Mouse (Mus musculus): ENCODE measurements at regions not wholly inside any gene's neighbourhood (a gene's known extent, or its start where the extent isn't known, plus 50 kb on each side); places are given as distances from the start of the nearest gene placed in this dataset.

DNA sequence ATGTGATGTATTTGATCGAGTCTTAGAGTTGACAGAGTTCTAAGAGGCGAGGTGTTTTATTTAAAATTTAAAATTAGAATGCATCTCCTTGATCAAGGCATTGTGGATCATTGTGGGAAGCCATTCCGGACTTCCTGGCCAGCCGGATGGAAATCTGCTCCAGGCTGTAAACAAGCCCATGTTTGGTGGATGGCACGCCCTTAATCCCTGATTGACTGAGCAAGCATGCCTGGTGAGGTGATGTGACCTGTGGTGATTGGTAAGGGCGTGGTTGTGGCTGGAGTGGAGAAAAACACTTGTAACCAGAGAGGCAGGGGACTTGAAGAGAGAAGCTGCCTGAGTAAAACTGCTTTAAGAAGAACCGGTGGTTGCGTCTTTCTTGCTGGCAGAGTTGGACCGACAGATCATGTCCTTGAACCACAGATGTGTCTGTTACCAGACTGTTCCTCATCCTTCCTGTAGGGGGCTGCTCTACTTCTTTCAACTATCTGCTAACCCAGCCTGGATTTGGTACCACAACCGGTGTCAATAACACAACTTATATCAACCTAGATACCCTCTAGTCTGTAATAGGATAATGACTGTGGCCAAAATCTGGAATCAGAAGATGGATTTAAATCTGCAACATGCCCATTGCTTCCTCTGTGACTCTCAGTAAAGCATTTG, 164.4 kb downstream of the Ifng start:
- no peak for TF ChIP-seq CTCF (IDR thresholded peaks at IDR 0.05; ENCODE audit: low read depth, low read length)
- TF ChIP-seq GATA1 (IDR thresholded peaks at IDR 0.05; ENCODE audit: borderline replicate concordance, low read length): no peak
- no peak for TF ChIP-seq TAL1 (conservative IDR thresholded peaks at IDR 0.05; ENCODE audit: low read depth, low read length)
- no peak for TF ChIP-seq POLR2AphosphoS5 (IDR thresholded peaks at IDR 0.05; ENCODE audit: insufficient replicate concordance, low read depth, low read length)

Measured in G1E (cell line).